Mouse (Mus musculus): ENCODE measurements around the gene Tbxas1.

The Tbxas1 gene

DNA sequence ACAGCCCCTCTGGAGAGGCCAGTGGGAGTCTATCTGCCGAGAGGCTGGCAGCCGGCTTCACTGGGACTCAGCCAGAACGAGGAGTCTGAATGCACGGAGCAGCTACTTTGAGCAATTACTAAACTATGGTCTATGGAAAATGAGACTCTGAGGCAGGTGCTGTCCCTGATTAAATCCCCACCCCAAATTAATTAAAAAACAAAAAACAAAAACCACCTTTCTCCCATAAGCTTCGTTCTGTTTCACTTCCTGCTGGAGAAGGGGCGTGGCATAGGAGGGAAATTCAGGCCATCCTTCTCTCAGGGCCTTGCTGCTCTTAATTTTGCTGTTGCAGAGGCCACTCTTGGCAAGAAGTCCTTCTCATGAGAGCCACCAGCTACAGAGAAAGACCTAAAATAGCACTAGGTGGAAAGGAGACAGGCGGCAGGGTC is 180.6 kb downstream of the Tbxas1 start:
- no peak for DNase-seq

GRCm38 (mm10) chr6:39057161-39057560 is 182.0 kb downstream of the Tbxas1 start:
- DNase-seq: no peak

- DNase-seq: no peak
These were observed 183.2 kb downstream of the Tbxas1 start for GRCm38 (mm10) chr6:39058389-39058788.

DNA sequence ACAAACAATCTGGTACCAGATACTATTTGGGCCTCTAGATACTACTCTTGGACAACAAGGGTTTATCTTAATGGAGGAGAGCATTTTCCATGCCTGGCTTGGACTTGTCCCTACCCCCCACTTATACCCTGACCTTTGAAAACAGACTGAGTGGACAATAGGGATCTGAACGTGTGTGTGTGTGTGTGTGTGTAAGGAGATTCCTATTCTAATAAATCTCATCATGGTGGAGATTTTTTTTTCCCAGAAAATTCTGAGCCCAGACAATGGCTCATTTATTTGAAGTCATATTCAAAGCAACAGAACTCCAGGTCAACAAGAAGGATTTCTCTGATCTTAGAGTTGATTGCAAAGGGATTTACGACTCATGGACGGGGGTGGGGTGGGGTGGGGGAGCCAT is 183.7 kb downstream of the Tbxas1 start:
- DNase-seq: no peak

DNA sequence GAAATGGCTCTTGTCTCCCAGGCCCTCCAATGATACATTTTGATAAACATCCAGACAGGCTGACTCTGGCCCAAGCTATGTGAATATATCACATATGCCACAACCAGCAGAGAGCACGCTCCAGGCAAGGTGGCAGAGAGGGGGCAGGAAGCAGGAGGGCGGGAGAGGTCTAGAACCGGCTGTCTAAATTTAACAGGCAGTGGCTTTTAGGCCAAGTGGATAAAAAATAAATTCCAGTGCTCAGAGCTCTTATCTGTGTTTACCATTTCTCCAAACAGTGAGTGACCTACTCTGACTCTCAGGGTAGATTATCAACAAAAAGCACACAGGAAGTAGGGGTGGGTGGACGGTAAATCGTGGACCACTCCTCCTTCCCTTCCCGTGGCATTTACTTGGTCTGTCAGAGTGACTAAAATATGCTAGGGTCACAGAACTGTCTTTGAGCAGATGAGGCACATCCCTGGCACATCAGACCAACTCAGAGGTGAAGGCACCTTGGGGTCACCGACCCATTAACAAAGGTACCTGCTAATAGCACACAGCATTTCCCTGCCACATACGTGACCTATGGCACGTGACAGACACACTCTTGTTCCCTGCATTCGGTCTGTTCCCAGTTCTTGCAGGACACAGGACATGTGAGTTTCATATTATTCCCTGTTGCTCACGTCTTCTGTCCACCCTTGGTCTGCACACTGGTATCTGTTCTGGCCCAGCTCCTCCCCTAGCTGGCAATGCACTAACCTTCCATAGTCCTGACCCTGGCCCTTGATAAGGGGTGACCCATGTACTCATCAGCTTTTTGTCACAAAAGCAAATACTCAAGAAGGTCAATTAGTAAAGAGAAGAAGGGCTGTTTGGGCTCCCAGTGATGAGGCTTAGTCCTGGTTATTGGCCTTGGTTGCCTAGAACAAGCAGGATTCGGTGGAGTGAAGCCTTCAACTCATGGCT is 184.6 kb downstream of the Tbxas1 start:
- no peak for DNase-seq

DNA sequence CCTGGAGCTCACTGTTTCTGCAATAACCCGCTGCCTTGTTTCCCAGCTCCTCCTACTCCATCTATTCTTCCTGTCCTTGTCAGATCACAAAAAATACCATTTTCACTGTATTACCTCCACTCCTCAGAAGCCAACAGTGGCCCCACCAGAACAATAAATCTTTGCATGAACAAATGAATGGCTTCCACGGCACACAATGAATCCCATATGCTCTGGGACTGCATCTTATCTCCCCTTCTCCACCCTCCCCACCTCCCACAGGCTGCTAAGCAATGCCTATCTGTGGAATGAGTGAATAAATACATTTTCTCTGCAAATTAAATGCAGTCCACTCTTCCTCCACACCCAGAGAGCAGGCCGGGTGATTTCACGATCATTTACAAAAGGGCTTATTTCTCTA is 186.0 kb downstream of the Tbxas1 start:
- no peak for DNase-seq

GRCm38 (mm10) chr6:39063541-39063940 is 188.3 kb downstream of the Tbxas1 start:
- DNase-seq: no peak

GRCm38 (mm10) chr6:39066935-39067578 is 191.9 kb downstream of the Tbxas1 start:
- peak; percentile 47 for DNase-seq

- DNase-seq: no peak
These were observed 197.5 kb downstream of the Tbxas1 start for GRCm38 (mm10) chr6:39072664-39073063.

GRCm38 (mm10) chr6:39074186-39074585 is 199.0 kb downstream of the Tbxas1 start:
- no peak for DNase-seq

- DNase-seq: no peak
These were observed 201.3 kb downstream of the Tbxas1 start for GRCm38 (mm10) chr6:39076498-39076897.

DNA sequence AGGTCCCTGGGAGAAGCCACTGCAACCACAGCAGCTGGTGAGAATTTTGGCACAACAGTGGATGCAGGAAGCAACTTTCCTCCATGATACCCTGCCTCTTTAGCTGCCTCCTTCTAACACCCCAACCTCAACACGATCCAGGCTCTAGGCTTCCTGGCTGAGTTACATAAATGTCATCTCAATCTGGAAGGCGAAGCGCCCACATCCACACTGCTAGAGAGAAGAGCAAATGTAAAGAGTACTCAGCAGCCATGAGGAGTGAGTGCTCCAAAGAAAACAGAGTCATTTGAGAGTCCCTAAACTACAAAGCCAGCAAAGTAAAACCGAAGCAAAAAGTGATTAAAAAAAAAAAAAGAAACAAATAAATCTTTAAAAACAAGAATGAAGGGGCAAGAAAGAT is 229.4 kb downstream of the Tbxas1 start:
- DNase-seq: no peak

GRCm38 (mm10) chr6:39106812-39107211 is 231.6 kb downstream of the Tbxas1 start:
- no peak for DNase-seq

DNA sequence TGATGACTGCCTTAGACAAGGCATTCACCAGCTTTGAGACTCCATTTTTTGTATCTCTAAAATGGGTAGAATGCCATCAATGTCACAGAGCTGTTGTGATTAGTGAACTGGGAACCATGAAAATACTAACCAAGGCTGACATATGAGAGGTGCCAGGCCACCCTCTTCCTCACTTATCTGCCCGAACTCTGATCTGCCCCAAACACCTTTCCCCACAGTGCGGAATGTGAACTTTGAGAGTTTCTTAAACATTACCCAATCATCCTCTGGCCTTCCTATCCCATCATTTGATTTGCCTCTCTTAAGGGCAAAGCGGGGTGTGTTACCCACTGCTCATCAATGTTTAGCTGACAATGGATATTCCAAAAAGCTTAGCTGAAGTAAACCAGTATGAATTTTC is 237.5 kb downstream of the Tbxas1 start:
- DNase-seq: no peak

DNA sequence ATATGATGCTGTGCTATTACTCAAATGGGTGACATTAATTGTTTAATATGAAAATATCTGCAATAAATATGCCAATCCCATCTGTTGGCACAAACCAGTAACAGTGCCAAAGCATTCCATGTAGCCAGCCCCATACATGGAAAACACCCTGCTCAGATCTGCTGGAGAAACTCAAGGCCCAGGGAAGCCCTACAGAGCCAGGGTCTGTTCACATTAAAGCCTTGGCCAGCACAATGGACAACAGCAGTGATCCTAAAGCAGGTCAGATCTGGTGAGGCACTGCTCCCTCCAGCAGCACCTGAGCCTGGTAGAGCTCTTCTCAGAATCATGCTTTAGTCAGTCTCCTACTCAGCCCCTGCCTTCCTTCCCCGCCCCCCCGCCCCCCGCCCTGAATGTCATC is 237.9 kb downstream of the Tbxas1 start:
- DNase-seq: no peak

DNA sequence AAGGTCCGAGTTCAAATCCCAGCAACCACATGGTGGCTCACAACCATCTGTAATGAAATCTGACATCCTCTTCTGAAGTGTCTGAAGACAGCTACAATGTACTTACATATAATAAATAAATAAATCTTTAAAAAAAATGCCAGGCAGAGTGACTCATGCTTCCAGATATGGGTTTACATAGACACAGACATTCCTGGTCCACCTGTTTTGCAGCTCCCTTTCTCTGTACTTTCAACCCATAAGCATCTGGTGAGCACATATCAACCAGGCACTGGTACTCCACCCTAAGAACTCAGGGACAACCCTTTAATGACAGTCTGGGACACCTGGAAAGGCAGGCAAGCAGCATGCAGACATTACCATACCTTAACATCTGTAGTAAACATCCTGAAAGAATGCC is 240.2 kb downstream of the Tbxas1 start:
- no peak for DNase-seq

DNA sequence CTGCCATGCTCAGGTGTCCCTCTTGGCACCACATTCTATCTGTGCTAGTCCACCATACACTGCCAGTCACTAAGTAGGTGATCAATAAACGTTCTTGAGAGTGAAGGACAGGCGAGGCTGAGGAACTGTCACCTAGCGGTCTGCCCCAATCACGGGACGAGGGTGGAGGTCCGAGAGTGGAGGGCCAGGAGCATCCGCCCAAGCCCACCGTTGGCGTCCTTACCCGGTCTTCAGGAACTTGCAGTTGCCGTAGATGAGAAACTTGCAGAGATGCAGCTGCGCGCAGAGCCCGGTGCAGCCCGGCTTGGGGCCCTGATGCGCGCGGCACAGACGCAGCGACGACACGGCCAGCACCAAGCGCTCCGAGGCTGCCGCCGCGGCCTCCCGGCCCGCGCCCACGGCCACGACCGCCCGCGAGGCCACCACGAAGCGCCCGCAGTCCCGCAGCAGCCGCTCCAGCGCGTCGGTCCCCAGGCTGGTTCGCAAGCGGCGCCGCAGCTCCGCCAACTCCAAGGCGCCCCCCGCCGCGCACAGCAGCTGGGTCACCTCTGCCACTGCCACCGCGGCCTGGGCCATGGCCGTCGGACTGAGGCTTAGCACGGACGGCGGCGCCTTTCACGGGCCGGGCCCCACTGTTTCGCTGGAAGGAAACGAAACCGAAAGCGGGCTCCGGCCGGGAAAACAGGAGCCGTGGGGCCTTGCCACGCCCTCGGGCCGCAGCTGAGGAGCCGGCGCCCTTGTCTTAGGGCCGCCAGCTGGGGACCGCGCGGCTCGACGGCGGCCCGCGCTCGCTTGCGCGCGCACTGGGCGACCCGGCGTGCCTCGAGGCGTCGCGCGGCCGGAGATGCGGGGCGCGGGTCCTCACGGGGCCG is 242.6 kb downstream of the Tbxas1 start, which contains the start of gene Parp12:
Gene Parp12, minus strand, starts transcription at position 766 of the 872 bp plus-strand sequence.
- peak; percentile 71 for DNase-seq

DNA sequence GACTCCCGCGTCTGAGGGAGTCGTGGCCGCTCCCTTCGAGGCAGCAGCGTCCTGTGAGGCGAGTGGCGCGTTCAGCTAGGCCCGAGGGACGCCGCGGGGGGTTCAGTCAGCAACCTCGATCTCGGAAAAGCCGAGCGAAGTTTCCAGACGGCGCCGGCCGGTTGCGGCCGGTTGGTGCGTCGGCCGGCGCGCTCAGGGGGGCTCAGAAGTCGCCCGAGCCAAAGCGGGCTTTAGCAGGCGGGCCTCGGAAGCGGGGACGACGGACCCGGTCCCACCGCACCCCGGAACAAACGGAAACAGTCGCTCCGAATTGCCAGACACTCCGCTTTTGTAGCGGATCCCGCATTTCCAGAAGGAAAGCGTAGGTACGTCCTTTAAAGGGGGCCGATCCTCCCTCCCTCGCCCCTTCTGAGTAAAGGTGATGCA is 243.3 kb downstream of the Tbxas1 start:
- no peak for DNase-seq

DNA sequence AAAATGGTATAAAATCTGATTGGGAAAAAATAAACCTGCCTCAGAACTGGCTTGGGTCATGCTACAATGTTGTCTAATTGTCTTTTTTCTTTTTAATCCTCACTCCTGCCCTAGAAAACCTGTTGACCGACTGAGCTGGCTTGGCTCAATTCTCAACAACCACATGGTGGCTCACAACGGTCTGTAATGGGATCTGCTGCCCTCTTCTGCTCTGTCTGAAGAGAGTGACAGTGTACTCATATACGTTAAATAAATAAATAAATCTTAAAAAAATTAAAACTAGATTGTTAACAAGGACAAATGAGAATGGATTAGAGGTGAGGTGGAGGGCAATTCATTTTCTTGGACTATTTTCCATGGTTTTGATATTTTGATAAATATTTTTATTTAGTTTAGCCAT is 245.5 kb downstream of the Tbxas1 start:
- DNase-seq: no peak

DNA sequence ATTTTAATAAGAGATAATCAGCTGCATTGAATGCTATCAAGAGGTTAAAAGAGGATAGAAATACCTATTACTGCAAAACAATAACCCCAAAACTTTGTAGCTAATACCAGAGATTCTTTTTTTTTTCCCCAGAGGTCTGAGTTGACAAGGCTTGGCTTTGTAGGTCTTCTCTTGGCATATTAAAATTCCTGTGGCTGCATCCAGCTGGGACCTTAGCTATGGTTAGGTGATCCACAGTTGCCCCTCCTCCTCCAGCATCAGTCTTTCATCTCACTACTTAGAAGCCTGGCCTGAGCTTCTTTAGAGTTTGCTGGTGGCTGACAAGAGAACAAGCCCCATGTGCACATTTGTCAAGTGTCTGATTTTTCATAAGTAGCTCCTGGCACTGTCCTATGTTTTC is 249.5 kb downstream of the Tbxas1 start:
- no peak for DNase-seq

DNA sequence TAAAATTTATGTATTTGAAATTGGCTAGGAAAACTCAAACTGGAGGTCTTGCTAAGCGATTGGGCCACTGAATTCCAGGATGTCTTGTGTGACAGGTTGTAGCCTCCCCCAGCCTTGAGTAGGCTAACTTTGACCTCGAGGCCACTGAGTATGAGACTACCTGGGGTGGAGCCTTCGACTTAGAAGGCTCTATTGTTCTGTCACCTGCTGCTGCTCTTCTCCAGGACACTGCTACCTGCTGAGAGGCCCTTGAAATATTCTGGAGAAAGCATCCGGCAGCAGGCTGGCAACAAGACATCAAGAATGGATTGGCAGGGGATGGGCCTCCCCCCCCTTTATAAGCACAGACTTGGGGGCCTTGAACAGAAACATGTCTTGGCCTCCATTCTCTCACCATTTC is 256.3 kb downstream of the Tbxas1 start:
- no peak for DNase-seq

DNA sequence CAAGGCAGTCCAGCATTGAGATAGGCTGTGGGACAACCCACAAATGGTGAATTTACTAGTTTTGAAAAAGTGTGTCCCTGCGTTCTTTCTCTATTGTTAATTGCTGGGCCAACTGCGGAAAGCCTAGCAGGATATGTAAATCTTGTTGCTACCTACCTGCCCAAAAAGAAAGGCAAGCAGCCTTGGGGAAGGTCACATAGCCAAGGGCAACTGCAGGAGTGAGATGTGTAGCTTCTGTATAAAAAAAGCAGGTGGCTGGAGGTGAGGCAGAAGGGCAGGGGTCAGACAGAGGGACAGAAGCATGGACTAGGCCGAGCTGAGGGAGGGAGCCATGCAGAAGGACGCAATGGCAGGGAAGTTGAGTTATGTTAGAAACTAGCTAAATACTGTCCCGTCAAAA is 257.4 kb downstream of the Tbxas1 start:
- no peak for DNase-seq

Data from thymus, postnatal 25 days (tissue).